Mouse (Mus musculus): Measurements from ENCODE around the gene Dennd5b. TPM values are rescaled to one million over a fixed set of nuclear protein-coding genes. Genes with fewer than 3 reads are reported as not detected.
"Not testable (repeated sequence)": the region's sequence is repeated elsewhere in the genome, so short reads cannot be mapped to it uniquely, and the experiment has no call there.

The Dennd5b gene
- polyA plus RNA-seq, 1 experiment from 2014 or later = 11.0 TPM

DNA sequence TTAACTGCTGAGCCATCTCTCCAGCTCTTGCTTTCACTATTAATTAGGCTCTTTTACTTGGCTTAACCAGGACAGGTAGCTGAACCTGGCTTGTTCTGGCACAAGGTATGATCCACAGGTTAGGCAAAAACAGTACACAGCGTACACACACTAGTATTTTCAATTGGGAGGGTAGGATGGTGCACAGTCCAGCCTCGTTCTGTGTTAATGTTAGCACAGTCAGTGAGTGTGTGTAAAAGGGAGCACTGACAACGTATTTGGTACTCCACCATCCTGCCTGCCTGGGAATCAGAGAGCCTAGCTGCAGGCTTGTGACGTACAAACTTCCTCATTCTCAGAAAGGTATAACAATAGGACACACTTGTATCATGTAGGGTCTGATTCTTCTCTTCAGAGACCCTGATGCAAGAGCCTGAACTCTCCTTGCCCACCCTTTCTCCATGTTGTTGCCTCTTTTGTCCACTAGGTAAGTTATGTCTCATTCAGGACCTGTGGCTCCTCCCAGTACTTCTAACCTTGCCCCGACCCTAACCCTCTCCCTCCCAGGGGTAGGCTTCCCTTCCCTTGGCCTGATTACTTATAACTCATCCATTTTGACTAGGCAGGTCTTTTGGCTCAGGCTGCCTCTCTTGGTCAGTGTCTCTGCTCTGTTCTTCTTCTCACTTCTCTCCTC, 107.0 kb downstream of the Dennd5b start:
- Histone ChIP-seq H3K4me2 (ENCODE audit: low read length) (no peak overlapping the region), H3K9ac (ENCODE audit: low read depth, low read length) (no peak overlapping the region), H3K4me1 (ENCODE audit: control insufficient read depth, insufficient read depth, low read depth, low read length) (no peaks in the 10 kb centered on the region), H3K9me3 (ENCODE audit: control insufficient read depth, low read length) (no peaks in the 10 kb centered on the region), H3K4me3 (ENCODE audit: low read length) (no peak overlapping the region), H3K36me3 (ENCODE audit: control insufficient read depth, insufficient read depth, low read length) (peaks cover 16% of the 10 kb centered on the region), H3K27me3 (replicated peaks; ENCODE audit: control insufficient read depth, insufficient read depth, low read length) (no peaks in the 10 kb centered on the region), H3K27ac (ENCODE audit: low read depth, low read length) (no peak overlapping the region)
- 0 out of 2 replicates have a peak, but pooled peaks have one; percentile 30 for ATAC-seq
- WGBS = 54% methylated on average over 5 of the region's 5 CpGs

DNA sequence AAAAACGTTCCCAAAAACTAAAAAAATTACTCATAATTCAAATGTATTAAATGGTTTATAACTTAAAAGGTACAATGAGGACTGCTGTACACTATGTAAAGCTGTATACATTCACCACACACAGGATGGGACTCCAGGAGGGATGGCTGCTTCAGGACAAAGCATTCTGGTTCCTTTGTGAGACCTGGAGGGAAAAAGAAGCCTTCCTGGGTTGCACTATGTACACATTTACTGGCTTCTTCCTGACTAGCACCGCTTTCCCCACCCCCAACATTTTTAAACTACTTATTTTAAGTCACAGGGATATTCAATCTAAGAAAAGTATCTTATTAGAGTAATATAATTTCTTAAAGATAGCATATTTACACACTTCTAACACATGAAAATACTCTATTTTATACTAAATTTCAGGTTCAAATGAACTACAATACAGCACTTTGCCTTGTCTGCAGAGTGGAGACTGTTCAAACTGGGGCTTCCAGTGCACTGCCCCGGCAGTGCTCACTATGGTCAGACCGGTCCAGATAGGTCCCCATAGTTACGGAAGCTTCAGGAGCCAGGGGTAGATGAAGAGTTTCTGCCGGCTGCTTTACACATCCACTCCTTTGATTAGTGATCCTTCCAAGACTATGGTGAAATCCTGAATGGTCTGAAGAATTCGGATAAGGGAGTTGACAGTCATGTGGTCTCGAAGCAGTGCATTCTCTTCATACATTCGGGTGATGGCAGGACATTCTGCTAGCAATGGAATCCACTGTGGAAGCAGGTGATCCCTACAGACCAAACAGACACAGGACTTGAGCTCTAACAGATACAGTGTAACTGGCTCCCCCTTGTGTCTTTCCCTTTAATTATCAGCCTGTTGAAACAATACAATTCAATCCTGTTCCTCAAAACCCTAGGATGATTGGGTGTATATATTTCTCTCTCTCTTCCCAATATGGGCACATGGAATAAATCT, 108.1 kb downstream of the Dennd5b start:
- H3K27ac ChIP-seq (ENCODE audit: low read depth, low read length) = no peak overlapping the region
- H3K4me3 ChIP-seq (ENCODE audit: low read length) = no peak overlapping the region
- H3K27me3 ChIP-seq (replicated peaks; ENCODE audit: control insufficient read depth, insufficient read depth, low read length) = no peaks in the 10 kb centered on the region
- H3K4me1 ChIP-seq (ENCODE audit: control insufficient read depth, insufficient read depth, low read depth, low read length) = no peaks in the 10 kb centered on the region
- WGBS = 15% methylated on average over 9 of the region's 9 CpGs
- H3K9ac ChIP-seq (ENCODE audit: low read depth, low read length) = no peak overlapping the region
- peak; percentile 86; the same call in 1 of the 2 replicates for ATAC-seq
- peaks cover 13% of the 10 kb centered on the region for H3K36me3 ChIP-seq (ENCODE audit: control insufficient read depth, insufficient read depth, low read length)
- no peak overlapping the region for H3K4me2 ChIP-seq (ENCODE audit: low read length)
- H3K9me3 ChIP-seq (ENCODE audit: control insufficient read depth, low read length) = no peaks in the 10 kb centered on the region

- no peak overlapping the region for H3K4me2 ChIP-seq (ENCODE audit: low read length)
- H3K27ac ChIP-seq (ENCODE audit: low read depth, low read length) = no peak overlapping the region
- 24% methylated on average over 4 of the region's 4 CpGs for WGBS
- H3K27me3 ChIP-seq (replicated peaks; ENCODE audit: control insufficient read depth, insufficient read depth, low read length) = no peaks in the 10 kb centered on the region
- peaks cover 7% of the 10 kb centered on the region for H3K36me3 ChIP-seq (ENCODE audit: control insufficient read depth, insufficient read depth, low read length)
- no peak for ATAC-seq
- no peaks in the 10 kb centered on the region for H3K4me1 ChIP-seq (ENCODE audit: control insufficient read depth, insufficient read depth, low read depth, low read length)
- H3K9ac ChIP-seq (ENCODE audit: low read depth, low read length) = no peak overlapping the region
- no peaks in the 10 kb centered on the region for H3K9me3 ChIP-seq (ENCODE audit: control insufficient read depth, low read length)
- H3K4me3 ChIP-seq (ENCODE audit: low read length) = no peak overlapping the region
These were observed 108.9 kb downstream of the Dennd5b start for GRCm38 (mm10) chr6:148992373-148993116.

DNA sequence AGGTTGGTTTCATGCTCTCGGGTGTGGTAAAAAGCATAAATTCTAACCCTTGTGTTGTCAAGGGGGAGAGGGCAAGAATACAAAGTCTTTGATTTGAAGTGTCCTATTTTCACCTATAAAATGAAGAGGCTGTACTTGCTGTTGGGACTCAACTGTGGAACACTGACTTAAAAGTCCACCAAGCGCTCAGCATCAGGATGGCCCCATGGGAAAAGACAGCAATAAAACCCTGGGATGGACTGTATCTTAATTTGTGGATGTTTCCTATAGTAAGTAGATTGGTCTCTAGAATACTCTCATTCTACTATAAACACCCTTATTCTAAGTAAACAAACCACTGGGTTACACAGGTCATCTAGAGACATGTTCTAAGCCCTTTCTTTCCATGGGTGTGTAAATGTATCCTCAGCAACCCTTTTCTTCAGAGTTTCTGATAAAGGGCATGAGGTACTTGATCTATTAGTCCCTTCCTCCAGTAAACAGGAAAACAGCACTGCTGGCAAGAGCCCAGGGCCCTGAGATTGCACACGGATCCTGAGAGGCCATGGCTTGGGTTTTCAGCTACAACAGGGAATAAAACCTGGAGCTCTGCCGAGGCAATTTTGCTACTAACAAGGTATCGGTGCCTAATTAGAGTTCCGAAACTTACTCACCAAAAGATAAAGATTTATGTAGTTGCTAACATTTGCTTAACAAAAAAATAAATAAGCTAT, 109.7 kb downstream of the Dennd5b start:
- ATAC-seq = no peak
- no peak overlapping the region for H3K9ac ChIP-seq (ENCODE audit: low read depth, low read length)
- H3K9me3 ChIP-seq (ENCODE audit: control insufficient read depth, low read length) = no peaks in the 10 kb centered on the region
- H3K27ac ChIP-seq (ENCODE audit: low read depth, low read length) = no peak overlapping the region
- H3K27me3 ChIP-seq (replicated peaks; ENCODE audit: control insufficient read depth, insufficient read depth, low read length) = no peaks in the 10 kb centered on the region
- no peak overlapping the region for H3K4me3 ChIP-seq (ENCODE audit: low read length)
- WGBS = 35% methylated on average over 6 of the region's 6 CpGs
- H3K4me2 ChIP-seq (ENCODE audit: low read length) = no peak overlapping the region
- H3K36me3 ChIP-seq (ENCODE audit: control insufficient read depth, insufficient read depth, low read length) = peaks cover 4% of the 10 kb centered on the region
- H3K4me1 ChIP-seq (ENCODE audit: control insufficient read depth, insufficient read depth, low read depth, low read length) = no peaks in the 10 kb centered on the region

- H3K9me3 ChIP-seq (ENCODE audit: control insufficient read depth, low read length); H3K27ac ChIP-seq (ENCODE audit: low read depth, low read length); H3K4me3 ChIP-seq (ENCODE audit: low read length); H3K9ac ChIP-seq (ENCODE audit: low read depth, low read length); H3K4me2 ChIP-seq (ENCODE audit: low read length); H3K27me3 ChIP-seq (replicated peaks; ENCODE audit: control insufficient read depth, insufficient read depth, low read length); H3K36me3 ChIP-seq (ENCODE audit: control insufficient read depth, insufficient read depth, low read length); ATAC-seq; H3K4me1 ChIP-seq (ENCODE audit: control insufficient read depth, insufficient read depth, low read depth, low read length): not testable (repeated sequence)
- 95% methylated on average over 1 of the region's 3 CpGs for WGBS
These were observed 111.5 kb downstream of the Dennd5b start for GRCm38 (mm10) chr6:148989792-148990491.

DNA sequence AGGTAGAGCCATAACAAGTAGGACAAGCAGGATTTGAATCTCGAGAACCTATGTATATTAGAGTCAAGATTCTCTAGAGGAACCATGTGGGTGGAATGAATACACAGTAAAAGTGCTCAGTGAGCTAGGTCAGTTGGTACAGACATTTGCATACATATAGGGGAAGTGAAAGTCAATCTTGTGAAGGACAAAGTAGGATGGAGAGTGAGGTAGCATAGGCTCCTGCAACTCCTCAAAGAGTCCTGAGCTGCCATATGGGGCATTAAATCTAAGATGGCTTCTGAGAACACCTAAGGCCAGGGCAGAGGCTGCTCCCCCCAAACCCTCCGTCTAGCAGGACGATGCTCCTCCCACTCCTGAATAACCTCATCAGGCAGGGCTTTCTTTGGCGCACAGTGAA, 115.5 kb downstream of the Dennd5b start:
- no peaks in the 10 kb centered on the region for H3K4me1 ChIP-seq (ENCODE audit: control insufficient read depth, insufficient read depth, low read depth, low read length)
- no peak overlapping the region for H3K27ac ChIP-seq (ENCODE audit: low read depth, low read length)
- no peak overlapping the region for H3K9ac ChIP-seq (ENCODE audit: low read depth, low read length)
- H3K4me3 ChIP-seq (ENCODE audit: low read length) = no peak overlapping the region
- 89% methylated on average over 4 of the region's 4 CpGs for whole genome bisulfite sequencing
- no peaks in the 10 kb centered on the region for H3K27me3 ChIP-seq (replicated peaks; ENCODE audit: control insufficient read depth, insufficient read depth, low read length)
- no peak for ATAC-seq
- H3K9me3 ChIP-seq (ENCODE audit: control insufficient read depth, low read length) = no peaks in the 10 kb centered on the region
- no peak overlapping the region for H3K4me2 ChIP-seq (ENCODE audit: low read length)
- no peaks in the 10 kb centered on the region; the same call in 1 of the 2 replicates for H3K36me3 ChIP-seq (ENCODE audit: control insufficient read depth, insufficient read depth, low read length)

- Histone ChIP-seq H3K9ac (ENCODE audit: low read depth, low read length) (no peak overlapping the region), H3K36me3 (ENCODE audit: control insufficient read depth, insufficient read depth, low read length) (no peaks in the 10 kb centered on the region), H3K4me2 (ENCODE audit: low read length) (no peak overlapping the region), H3K4me3 (ENCODE audit: low read length) (no peak overlapping the region), H3K9me3 (ENCODE audit: control insufficient read depth, low read length) (no peaks in the 10 kb centered on the region), H3K27me3 (replicated peaks; ENCODE audit: control insufficient read depth, insufficient read depth, low read length) (no peaks in the 10 kb centered on the region), H3K27ac (ENCODE audit: low read depth, low read length) (no peak overlapping the region), H3K4me1 (ENCODE audit: control insufficient read depth, insufficient read depth, low read depth, low read length) (no peaks in the 10 kb centered on the region)
- ATAC-seq = no peak
- 73% methylated on average over 2 of the region's 3 CpGs for WGBS
These were observed 121.0 kb downstream of the Dennd5b start for GRCm38 (mm10) chr6:148980495-148980894.

DNA sequence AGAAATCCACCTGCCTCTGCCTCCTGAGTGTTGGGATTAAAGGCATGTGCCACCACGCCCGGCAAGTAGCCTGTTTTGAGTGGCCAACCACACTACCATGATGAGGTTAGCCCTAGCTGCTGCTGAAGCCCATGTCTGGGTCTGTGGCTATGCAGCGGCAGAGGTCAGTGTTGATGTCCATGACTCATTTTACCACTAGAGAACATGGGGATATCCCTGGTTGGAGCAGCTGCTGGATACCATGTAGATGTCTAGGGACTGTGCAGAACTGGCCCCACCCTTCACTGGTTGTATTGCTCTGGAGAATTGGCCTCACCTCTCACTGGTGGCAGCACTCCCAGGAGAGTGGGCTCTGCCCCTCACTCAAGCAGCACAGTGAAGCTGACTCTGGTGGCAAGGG, 126.4 kb downstream of the Dennd5b start:
- H3K9ac ChIP-seq (ENCODE audit: low read depth, low read length) = no peak overlapping the region

More for the DNA sequence above, 126.4 kb downstream of the Dennd5b start:
- ATAC-seq = no peak
- H3K36me3 ChIP-seq (ENCODE audit: control insufficient read depth, insufficient read depth, low read length) = no peaks in the 10 kb centered on the region
- H3K27me3 ChIP-seq (replicated peaks; ENCODE audit: control insufficient read depth, insufficient read depth, low read length) = no peaks in the 10 kb centered on the region
- H3K9me3 ChIP-seq (ENCODE audit: control insufficient read depth, low read length) = no peaks in the 10 kb centered on the region
- H3K4me2 ChIP-seq (ENCODE audit: low read length) = no peak overlapping the region
- 95% methylated on average over 3 of the region's 3 CpGs for WGBS
- H3K27ac ChIP-seq (ENCODE audit: low read depth, low read length) = no peak overlapping the region
- no peaks in the 10 kb centered on the region for H3K4me1 ChIP-seq (ENCODE audit: control insufficient read depth, insufficient read depth, low read depth, low read length)
- H3K4me3 ChIP-seq (ENCODE audit: low read length) = no peak overlapping the region

Data from hindbrain, embryonic 16.5 days (tissue).